Mouse (Mus musculus): ENCODE results near the gene Eml3.

- TF ChIP-seq CTCF (IDR thresholded peaks at IDR 0.05; ENCODE audit: insufficient read depth, low read depth, low read length) (no peak), POLR2A (IDR thresholded peaks at IDR 0.05; ENCODE audit: insufficient read depth, low read depth, low read length) (peak; percentile 45; the same call in 1 of the 2 replicates)
Measured at GRCm38 (mm10) chr19:8941515-8942217, 12.3 kb downstream of the Eml3 start, which contains the start of gene Mta2.

Data from olfactory bulb, adult 2 months (tissue).